Mouse (Mus musculus) neural tube, embryonic 10.5 days (tissue): ENCODE measurements at regions not wholly inside any gene's neighbourhood (a gene's known extent, or its start where the extent isn't known, plus 50 kb on each side); places are given as distances from the start of the nearest gene placed in this dataset.

Experiments used
- DNase-seq: peaks from one replicate; pipeline ENCODE4 v3.0.0-alpha.2; 2017; ENCODE audit warnings: low spot score; ENCODE audit errors: extremely low spot score

- no peak for DNase-seq
These were observed 105.5 kb upstream of the Ccnd1 start for GRCm38 (mm10) chr7:145045230-145045629.

- DNase-seq = no peak
These were observed 103.9 kb upstream of the Ccnd1 start for GRCm38 (mm10) chr7:145043455-145044149.

- no peak for DNase-seq
These were observed 101.1 kb upstream of the Ccnd1 start for GRCm38 (mm10) chr7:145040871-145041270.

DNA sequence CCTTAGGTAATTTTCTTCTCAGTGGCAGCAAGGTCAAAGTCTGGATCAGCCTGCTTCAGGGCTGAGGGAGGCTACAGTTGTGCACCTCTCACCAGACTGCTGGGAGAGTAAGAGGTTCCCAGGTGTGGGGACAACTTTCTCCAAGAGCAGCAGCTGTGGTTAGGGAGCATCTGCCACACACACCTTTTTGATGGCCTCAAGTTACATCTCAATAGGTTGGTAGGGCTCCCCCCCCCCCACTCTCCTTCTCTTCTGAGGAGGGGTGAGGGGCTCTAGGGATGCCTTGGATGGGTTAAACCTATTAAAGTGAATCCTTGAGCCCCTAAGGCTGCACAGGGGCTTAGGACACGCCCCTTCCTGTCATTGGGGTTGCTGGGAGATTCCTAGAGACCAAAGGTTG lies 94.7 kb upstream of the Ccnd1 start:
- DNase-seq = no peak

DNA sequence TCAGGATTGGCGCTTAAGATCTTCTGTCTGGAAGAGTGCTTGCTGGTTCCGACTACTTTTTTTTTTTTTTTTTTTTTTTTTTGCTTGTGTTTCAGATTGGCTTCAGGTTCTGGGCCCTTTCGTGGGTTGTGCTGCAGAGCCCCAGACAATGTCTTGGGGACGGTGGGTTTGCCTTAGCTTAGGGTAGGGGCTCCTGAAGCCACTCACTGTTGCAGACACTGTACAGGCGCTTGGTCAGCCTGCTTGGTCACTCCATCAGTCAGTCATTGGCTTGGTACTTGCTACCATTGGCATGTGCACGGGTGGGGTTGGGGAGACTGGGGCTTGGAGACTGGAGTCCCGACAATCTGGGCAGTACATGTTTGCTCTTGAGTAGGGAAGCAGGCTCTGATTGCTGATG lies 91.5 kb upstream of the Ccnd1 start:
- DNase-seq = no peak

GRCm38 (mm10) chr7:145030635-145031141 lies 91.0 kb upstream of the Ccnd1 start:
- DNase-seq = peak; percentile 88

DNA sequence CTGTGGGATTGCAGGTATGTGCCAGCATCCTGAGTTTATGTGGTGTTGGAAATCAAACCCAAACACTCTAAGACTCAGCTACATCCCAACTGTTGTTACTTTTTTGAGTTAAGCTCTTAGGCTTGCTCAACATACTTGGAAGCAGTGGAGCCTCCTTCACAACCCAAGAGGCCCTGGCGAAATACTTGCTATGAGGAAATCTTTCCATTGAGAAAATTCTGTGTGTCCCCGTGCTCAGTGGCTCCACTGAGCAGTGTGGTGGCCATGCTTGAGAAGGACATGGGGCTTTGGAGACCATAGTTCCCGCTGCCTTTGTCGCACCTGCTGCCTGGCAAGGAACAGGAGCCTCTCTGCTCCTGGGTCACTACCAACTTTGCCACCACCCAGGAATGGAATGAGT lies 89.9 kb upstream of the Ccnd1 start:
- DNase-seq = no peak

GRCm38 (mm10) chr7:145029124-145029523 lies 89.4 kb upstream of the Ccnd1 start:
- no peak for DNase-seq

DNA sequence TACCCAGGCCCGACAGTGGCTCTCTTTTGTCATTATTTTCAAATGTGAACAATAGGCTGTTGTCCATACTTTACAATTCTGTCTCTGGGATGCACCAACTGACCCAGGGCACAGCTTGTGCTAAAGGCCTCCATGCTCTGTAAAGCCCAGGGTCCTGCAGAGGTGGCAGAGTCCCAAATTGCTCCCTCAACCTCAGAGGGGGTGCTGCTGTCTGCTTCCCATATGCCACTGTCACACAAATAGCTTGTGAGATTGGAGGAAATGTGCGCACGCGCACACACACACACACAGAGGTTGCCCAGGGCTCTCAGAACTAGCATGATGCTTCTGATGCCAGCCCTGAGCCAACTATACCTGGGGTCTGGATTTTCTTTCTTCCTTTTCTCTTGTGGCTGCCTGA lies 87.3 kb upstream of the Ccnd1 start:
- no peak for DNase-seq

- DNase-seq = no peak
These were observed 86.2 kb upstream of the Ccnd1 start for GRCm38 (mm10) chr7:145026014-145026285.

DNA sequence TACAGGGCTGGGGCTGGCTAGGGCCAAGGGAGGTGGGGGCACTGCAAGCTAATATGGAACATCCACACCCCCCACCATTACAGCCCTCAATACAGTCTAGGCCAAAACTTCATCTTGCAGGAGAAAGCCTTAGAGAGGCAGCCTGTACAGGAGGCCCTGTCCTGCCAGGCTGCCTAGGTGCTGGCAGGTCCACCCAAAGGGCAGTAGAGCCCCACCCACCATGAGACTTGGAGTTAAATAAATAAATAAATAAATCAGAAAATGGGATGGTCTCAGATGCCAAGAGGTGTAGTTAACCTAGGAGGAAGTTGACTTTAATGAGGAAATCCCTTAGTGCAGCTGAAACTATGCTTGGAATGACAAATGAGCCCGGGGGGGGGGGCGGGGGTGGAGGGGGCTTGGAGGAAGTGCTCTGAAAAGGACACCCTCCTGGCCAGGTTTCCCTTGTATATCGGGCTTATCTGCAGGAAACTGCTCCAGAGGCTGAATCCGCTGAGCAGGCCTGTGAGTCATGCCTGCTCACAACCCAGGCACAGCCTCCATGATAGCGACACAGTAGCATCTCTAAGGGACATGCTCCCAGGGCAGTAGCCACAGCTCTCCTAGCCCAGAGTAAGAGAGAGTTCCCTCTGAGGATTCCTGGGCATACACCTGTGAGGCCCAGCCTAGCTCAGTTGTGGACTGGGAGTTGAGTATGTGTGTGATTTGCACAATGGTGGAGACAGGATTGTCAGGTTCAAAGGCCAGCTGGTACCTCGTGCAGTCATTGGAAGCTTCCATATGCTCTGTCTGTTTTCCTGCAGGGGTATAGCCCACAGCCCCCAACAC lies 85.7 kb upstream of the Ccnd1 start:
- DNase-seq = no peak

GRCm38 (mm10) chr7:145024651-145025050 lies 84.9 kb upstream of the Ccnd1 start:
- no peak for DNase-seq

GRCm38 (mm10) chr7:145019137-145019536 lies 79.4 kb upstream of the Ccnd1 start:
- DNase-seq = no peak

- DNase-seq = no peak
These were observed 78.4 kb upstream of the Ccnd1 start for GRCm38 (mm10) chr7:145018149-145018548.

DNA sequence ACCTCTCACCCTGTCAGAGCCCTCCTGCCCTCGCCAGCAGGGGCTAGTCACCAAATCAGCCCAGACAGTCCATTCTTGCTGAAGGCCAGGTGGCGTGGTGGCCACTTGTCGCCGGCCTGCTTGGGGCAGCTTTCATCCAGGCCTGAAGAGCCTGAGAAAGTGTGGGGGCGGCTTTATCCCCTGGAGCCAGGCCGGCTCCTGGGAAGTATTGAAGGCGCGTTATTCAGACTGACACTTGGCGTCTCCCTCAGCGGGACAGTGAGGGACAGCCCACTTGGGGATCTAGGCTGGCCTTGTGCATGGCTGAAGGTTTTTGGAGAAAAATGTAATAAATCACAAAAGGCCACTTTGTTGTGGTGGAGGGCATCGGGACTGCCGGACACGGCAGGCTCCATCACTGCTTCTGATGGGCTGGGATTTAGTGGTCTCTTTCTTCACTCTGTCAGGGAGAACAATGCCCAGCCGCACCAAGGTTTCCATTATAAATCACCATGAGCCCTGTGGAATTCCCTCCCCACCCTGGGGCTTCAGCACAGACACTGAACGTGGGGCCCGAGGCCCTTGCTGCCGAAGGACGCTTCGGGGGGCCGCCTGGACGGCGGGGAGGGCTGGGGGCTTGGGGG lies 75.8 kb upstream of the Ccnd1 start:
- peak; percentile 55 for DNase-seq

DNA sequence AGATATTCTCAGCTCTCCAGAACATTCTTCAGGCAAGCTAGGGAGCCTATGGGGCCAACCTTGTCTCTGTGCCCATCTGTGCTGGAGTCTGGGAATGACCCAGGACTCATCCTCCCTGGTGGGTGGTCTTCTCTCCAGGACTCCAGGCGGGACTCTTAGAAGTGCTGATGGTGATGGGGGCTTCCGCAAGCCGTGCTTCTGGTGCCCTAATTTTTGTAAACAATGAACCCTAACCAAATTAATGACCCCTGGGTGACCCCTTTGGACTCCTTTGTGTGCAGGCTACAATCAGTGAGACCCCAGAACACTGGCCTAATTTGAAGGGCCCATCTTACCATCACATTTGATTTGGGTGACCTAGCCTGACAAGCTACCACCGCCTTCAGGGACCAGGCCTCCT lies 71.0 kb upstream of the Ccnd1 start:
- DNase-seq = no peak

DNA sequence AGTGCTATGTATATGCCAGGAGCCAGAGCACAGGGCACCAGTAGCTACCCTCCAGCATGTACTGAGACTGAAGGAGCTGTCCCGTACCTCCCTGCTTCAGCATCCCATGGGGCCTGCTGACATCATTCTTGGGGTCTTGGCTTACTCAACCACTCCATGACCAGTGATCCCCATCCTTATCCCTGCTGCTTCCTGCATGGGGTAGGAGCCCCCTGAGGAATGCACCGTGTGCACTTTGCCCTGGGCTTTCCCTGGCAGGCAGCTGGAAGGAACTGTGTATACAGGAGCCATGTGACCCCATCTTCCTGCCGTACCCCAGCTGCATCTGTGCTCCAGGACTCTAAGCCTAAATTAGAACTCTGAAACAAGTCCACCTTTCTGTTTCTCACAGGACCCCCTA lies 70.3 kb upstream of the Ccnd1 start:
- no peak for DNase-seq

DNA sequence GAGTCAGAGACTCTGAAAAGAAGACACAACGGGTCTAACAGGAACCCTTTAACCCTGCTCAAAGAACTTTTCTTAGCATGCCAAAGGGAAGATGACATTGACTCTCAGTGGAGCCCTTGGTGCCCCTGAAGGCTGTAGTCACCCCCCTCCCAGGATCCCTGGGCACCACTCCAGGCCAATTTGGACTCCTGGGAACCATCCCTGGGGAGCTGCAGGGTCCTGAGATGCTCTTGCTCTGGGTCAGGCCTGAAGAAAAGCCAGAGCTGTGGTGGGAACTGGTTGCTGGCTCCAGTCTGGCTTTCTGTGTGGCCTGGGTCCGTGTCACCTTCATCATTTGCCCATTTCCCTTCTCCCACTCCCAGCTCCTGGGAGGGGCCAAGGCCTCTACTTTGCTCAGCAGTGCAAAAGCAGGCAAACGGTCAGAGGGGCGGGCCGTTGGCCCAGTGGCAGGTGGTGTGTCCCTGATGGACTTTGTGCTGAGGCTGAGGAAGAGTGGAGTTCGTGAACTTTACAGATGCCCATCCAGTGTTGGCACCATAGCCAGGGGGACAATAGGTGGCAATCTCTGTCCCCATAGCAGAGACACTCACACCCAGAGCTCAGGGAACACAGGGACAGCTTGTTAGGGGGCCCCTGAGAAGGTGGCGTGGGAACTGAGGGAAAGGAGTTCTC lies 69.1 kb upstream of the Ccnd1 start:
- no peak for DNase-seq

DNA sequence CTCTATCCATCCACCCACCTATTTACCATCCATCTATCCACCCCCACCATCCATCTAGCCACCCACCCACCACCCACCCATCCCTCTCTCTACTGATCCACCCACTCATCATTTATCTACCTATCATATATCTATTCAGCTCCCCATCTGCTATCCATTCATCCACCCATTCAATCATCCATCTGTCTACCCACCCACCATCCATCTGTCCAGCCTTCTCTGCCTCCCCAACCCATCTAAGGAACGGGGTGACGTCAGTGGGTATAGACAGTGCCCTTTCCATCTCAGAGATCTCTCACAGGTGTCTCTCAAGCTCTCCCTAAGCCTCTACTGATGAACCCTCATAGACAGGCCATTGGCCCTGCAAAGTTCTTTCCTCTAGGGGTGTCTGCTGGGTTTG lies 67.5 kb upstream of the Ccnd1 start:
- DNase-seq = no peak

DNA sequence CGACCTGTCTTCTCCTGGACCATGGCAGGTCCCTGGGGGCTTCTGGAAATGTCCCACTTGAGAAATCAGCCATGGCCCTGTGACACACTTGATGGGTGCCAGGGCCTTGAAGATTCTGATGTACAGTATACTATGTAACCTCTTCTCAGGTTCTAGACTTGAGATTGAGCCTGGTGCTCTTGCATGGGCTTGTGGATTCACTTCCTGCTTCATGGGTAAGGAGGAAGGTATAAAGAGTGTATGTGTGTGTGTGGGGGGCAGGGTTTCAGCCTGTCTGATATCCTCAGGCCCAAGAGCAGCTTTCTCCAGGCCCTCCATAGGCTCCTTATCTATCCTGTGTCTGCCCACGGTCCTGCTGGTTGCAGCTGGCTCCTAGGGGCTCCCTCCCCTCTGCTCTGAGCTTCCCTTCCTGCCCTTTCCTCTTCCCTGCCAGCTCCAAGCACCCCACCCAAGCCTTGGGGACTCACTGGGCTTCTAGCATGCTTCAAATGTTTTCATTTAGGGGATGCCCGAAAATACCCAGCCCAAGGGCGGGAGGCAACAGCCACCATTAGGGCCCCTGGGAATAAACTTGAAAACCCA lies 61.9 kb upstream of the Ccnd1 start:
- DNase-seq = no peak

DNA sequence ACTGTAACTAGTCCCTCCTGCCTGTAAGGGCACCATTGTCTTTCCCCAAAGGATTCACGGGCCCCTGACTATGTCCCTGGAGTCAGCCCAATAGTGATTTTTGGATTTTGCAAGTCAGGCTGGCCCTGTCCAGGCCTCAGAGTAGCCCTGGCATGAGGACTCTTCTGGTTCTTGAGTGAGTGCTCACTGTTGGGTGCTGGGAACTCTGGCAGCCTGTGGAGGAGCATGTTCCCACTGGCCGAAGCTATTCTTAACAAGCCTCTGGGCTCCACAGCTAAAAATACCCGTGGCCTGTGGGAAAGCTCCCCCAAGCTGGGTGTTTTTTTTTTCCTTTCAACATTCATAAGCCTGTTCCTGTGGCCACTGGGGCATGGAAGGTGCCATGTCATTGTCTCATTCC lies 60.0 kb upstream of the Ccnd1 start:
- no peak for DNase-seq

DNA sequence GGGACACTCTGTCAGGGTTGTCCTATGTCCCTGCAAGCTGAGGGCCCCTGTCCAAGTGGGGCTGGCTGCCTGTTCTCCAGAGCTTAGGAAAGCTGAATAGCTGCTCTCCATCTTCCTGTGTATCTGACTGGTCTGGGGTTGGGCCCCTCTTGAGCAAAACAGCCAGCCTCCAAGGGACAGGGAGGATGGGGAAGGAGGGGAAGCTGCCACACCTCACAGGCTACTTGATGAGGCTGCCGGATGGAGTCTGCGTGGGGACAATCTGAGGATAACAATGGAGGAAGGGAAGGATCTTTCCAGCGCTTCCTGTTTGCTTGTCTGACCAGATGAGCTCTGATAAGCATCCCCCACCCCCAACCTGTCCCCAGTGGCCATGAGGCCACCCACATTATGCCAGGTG lies 57.1 kb upstream of the Ccnd1 start:
- DNase-seq = no peak
